In the genomic region with DNA sequence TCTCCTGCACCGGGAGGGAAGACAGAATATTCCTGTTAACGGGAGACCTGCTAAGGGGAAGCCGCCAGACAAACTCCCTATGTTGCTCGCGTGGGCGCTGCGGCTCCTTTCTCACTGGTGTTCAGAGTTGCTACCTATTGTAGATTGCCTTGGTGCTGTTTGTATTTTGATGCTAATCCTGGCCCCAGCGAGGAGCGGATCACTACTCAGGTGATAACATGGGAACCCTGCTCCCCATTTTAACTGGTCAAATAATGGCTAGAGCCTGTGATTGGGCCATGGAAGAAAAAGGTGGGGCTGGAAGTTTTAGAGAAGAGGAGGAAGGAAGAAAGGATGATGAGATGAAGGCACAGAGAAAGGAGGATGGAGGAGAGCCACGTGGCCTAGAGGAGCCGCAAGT, we compare ENCODE assay signal across 25 mouse cellular contexts. TPM values are rescaled to one million over a fixed set of nuclear protein-coding genes. Genes with fewer than 3 reads are reported as not detected.
"Had no signal": no experiment of that assay in that cellular context is flagged by ENCODE, and none has a peak within 500 bp of the region (broad histone marks: within the 10 kb centered on the region; RNA-seq: fewer than 3 reads in every experiment).

No protein-coding gene starts in this region.

- DNase-seq: gastrocnemius, adult 2 months; gastrocnemius, postnatal 10 days; gastrocnemius, postnatal 25 days; heart, adult 18-20 months; heart, postnatal 10 days; kidney, adult 11 months; kidney, adult 2 months; kidney, adult 9 months; kidney, postnatal 14 days; kidney, postnatal 36 days; layer of hippocampus, adult 9-11 months; layer of hippocampus, postnatal 36 days; left cerebral cortex, postnatal 4 days had no signal

- H3K4me1 ChIP-seq: heart, embryonic 12.5 days; hindbrain, embryonic 13.5 days; hindbrain, embryonic 15.5 days; kidney, embryonic 15.5 days; limb, embryonic 13.5 days; limb, embryonic 15.5 days had no signal

- H3K27me3 ChIP-seq: heart, embryonic 12.5 days; hindbrain, embryonic 13.5 days; hindbrain, embryonic 15.5 days; kidney, embryonic 15.5 days; limb, embryonic 13.5 days; limb, embryonic 15.5 days; liver, embryonic 12.5 days had no signal

- H3K4me3 ChIP-seq: gastrocnemius, adult 2 months; heart, embryonic 10.5 days; heart, embryonic 12.5 days; hindbrain, embryonic 13.5 days; hindbrain, embryonic 15.5 days; kidney, embryonic 15.5 days; limb, embryonic 13.5 days; limb, embryonic 15.5 days; liver, embryonic 12.5 days had no signal

- H3K9me3 ChIP-seq: heart, embryonic 10.5 days; heart, embryonic 12.5 days; hindbrain, embryonic 13.5 days; hindbrain, embryonic 15.5 days; kidney, embryonic 15.5 days; limb, embryonic 13.5 days; limb, embryonic 15.5 days; liver, embryonic 12.5 days had no signal

RNA-seq across cellular contexts. Expression of a gene that starts 22.4 kb away (rescaled TPM):
- total RNA-seq: granulocyte monocyte progenitor cell, adult 5-6 weeks; heart, adult 18-20 months; heart, adult 8-10 months; hematopoietic stem cell, adult 5-6 weeks had no signal
- polyA plus RNA-seq: hindbrain, embryonic 11.5 days had no signal
